Mouse (Mus musculus) left cerebral cortex, postnatal 4 days (tissue): ENCODE measurements around the gene Mrpl44. TPM values are rescaled to one million over a fixed set of nuclear protein-coding genes. Genes with fewer than 3 reads are reported as not detected.
A peak's percentile ranks its signal among the peaks of the same experiment; 100 is the strongest.

Experiments used
- DNase-seq: peaks from one replicate; pipeline ENCODE4 v3.0.0-alpha.2; 2022
- intact Hi-C: fragments of 180-260 bp; cut with DNase I; formaldehyde crosslinking; loops from one replicate; pipeline ENCODE4 v1.15.1; 2025
- total RNA-seq, 2 experiments: library from RNA; stranded (reverse); gene quantifications; 2 replicates each; pipeline ENCODE4 v1.2.3; 2021

The Mrpl44 gene
- total RNA-seq, 2 experiments from 2014 or later = 21.0 to 22.4 TPM

DNA sequence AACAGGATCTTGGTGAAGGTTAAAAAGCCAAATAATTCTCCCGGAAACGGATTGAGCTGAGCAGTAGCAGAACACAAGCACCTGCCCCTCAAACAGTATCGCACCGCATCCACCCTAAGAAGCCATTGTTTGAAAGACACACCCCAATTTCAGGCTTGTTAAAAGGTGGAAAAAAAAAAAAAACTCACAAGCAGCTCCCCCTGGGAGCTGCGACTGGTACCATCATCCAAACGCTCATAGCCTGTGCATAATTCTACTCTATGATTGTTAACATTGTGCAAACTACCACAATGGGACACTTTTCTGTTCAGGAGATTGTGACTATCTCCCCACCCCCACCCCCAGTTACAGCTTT is 13.9 kb upstream of the Mrpl44 start:
- intact Hi-C loops = no loop called here
- no peak for DNase-seq

DNA sequence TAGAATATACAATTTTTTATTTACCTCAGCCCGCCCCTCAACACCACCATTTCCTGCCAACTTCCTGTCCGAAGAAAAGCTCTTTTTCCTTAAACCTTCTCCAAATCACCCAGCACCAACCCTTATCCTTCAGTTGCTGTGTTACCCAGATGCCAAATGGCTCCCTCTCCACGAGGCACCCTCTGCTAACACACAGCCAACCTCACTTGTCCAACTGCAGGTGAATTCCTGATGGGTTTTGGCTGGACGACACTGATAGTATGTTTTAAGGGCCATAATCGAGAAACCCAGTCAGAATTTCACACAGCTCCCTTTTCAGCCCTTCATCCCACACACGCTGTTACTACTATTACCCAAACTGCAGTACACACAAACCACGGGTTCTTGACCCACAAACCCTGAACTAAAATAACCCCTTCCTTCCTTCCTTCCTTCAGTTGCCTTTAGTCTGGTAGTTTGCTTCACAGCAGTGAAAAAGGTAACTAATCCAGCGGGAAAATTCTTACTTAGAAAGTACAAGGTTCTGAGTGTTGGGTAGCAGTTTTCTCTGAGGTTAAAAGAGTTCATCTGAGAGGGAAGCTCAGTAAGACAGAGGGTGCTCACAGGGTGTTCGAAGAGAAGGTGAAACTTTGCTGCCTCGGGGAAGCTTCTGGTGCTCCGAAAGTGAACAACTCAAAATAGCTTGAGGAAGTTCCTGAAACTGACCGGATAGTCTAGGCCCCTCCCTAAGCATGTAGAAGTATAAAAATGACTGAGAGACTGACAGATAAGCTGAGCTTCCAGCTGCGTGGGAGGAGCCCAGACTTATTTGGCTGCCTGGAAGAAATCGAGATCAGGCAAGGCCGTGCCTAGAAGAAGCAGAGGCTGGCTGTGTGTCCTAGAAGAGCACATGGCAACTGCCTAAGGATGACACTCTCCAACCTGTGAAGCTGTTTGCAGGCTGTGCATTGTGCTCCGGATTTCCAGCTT is 13.3 kb upstream of the Mrpl44 start:
- intact Hi-C loops = no loop called here
- DNase-seq = no peak

DNA sequence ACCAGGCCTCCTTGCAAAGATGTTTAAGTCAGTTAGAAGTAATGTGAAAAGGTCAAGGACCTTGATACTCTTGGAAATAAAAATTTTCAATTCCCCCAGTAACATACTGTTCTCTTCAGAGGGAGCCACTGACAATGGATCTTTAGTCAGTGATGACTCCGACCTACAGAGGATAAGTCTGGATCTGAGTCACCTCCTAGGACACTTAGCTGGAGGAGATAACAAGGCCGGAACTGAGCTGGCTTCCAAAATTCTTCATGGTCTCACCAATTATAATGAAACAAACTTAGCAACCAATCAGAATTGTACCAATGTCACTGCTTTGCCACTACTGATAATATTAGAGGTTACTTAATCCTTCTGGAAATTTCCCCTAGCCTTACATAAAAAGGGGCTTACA is 11.8 kb upstream of the Mrpl44 start:
- no peak for DNase-seq
- intact Hi-C loops = no loop called here

DNA sequence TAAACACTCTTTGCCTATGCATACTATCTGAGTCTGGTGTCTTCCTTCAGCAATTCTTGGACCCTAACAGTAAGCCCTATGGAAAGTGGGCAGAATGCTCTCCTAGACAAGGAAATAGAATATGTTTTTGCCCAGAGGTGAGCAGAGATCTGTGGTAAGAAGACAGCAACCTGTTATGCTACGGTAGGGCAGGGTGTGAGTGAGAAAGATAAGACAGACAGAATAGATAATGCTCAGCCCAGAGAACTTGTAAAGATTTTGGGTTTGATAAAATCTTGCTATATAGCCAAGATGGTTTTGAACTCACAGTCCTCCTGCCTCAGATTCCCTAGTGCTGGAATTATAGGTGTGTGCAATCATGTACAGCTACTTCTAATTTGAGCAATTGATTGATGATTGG is 11.3 kb upstream of the Mrpl44 start:
- DNase-seq = no peak
- intact Hi-C loops = no loop called here

DNA sequence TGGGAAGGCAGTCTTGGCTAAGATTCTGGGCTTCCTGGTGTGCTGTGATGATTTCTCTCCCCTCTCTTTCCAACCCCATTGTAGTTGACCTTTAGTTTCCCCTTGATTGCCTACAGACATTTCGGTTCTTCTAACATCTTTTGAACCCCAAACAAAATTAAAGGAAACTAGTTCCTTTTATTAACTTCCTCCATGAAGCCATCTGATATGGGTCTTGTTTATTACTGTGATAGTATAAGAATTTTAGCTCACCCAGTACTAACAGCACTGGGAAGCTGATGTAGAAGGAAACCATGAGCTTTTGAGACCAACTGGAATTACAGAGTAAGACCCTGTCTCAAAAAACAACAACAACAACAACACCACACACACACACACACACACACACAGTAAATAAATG is 7.6 kb upstream of the Mrpl44 start:
- DNase-seq = no peak
- intact Hi-C loops = no loop called here

DNA sequence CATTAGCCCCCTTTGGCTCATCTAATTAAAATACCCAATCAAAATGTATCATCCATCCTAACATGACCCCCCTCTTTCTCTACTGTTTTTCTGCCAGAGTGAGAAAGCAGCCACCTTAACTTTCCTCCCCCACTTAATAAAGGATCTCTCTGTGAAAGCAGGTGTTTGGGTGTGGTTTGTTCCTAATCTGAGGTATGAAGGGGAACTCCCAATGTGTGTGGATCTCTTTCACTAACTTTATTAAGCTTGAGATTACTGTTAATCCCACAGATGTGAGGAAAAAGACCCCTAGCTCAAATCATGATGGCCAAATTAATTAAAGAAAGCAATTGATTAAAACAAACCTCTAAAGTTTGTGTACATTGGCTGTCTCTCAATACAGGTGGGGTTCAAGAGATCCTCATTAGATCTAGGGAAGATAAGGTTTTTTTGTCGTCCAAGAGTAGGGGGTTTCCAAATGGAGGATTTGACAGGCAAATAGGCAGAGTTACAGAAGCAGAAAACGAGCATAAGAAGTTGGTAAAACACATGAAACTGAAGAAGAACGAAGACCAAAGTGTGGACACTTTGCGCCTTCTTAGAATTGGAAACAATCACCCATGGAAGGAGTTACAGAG is 1.5 kb upstream of the Mrpl44 start:
- intact Hi-C loops = no loop called here
- no peak for DNase-seq

DNA sequence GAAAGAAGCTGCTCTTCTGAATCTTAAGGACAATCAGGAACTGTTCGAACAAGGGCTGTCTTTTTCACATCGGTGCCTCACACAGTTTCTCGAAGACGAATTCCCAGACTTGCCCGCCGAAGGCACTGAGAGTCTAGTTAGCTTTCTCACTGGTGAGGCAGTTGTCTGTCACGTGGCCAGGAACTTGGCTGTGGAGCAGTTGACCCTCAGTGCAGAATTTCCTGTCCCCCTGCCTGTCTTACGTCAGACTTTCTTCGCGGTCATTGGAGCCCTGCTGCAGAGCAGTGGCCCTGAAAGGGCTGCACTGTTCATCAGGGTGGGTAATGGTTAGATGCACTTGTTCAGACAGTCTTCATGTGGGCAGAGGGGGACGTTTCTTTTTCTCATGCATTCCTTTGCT is 2.2 kb downstream of the Mrpl44 start:
- intact Hi-C loops = no loop called here
- DNase-seq = no peak

DNA sequence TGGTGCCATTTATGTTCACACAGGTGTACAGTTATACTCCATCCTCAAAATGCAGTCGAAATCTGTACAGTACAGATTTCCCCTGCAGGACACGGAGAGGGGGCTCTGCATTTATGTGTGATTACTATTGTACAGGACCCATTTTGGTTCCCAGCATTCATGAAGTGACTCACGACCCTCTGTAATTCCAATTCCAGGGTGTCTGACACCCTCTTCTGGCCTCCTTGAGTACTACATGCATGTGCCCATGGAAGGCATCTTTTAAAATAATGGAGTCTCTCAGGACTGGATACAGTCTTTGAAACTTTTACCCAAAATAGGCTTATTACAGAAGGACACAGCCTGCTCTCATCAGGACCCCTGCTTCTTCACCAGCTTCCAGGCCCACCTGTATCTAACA is 6.6 kb downstream of the Mrpl44 start:
- DNase-seq = no peak
- intact Hi-C loops = no loop called here

DNA sequence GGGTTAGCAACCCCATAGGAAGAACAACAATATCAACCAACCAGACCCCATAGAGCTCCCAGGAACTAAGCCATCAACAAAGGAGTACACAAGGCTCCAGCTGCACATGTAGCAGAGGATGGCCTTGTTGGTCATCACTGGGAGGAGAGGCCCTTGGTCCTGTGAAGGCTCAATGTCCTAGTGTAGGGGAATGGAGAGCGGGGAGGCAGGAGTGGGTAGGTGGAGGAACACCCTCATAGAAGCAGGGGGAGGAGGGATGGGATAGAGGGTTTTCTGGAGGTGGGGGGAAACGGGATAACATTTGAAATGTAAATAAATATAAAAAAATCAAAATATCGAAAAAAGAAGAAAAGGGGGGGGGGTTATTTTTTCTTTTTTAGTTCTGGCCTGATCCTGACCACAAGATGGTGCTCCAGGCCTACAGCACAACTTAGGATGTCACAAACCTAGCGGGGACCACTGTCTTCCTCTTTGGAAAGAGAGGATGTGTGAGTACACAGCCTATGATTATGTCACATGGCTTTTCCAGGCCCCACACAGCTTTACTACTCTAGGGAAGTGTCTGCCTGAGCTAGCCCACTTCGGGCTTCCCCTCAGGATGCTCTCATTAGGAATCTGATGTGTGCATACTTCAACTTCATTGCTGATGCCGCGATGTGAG is 10.6 kb downstream of the Mrpl44 start:
- intact Hi-C loops = loop anchor here (2.0 to 5.0 kb wide), 3 partner anchors 321 to 726 kb away; no protein-coding TSS in a partner anchor
- peak; percentile 49 for DNase-seq

DNA sequence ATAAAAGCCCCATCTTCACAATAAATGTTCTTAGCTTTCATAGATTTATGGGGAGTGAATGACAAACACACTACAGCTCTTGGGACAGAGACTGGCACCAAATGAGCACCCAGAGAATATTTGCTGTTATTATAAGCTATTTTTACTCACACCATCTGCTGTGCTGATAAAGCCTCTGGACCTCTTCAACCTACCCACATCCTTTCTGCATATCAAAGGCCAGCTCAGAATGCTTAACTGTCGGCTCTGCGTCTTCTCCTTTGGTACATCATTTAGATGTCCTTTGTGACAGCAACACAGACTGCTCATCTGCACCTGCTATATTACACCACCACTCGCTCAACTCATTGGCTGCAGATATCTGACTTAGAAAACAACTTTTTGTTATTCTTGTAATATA is 21.3 kb downstream of the Mrpl44 start:
- DNase-seq = no peak
- intact Hi-C loops = no loop called here

DNA sequence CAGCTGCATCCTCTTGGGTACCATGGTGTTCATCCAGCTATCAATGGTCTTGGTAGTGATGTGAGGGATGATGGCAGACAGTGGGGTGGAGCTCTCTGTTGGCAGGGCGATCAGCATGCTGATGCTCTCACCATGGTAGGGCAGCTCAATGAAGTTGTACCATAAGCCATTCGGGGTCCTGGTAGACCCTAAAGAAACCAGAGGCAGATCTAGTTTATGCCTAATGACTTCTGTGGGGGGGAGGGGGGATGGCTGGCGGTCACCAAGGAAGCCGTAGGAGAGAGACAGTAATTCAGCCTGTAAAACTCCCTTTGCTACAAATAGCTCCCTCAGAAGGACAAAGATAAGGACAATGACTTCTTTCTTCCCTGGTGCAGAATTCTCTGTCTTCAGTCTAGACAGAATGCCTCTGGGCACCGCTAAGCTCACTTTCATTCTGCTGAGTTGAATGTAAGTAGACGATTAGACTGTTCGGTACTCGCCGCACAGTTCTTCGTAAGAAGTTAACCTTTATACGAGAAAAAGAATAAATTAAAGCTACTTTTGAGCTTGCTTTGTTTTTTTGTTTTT is 27.1 kb downstream of the Mrpl44 start:
- intact Hi-C loops = no loop called here

DNA sequence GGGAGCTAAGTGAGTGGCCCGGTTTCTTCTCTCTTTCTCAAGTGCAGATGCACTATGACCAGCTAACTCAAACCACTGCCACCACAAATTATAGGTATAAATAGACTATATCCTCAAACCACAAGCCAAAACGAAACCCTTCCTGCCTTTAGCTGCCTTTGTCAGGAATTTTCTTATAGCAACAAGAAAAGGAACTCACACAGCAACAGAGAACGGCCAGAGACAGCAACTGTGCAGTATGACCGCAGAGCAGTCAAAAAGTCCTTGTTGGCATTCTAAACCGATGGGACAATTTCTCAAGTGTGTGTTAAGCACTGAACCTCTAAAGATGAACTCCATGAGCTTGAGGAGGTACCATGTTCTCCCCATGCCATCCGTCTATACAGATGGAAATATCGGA is 27.8 kb downstream of the Mrpl44 start:
- no peak for DNase-seq
- intact Hi-C loops = no loop called here

More for the DNA sequence above, 27.1 kb downstream of the Mrpl44 start:
- DNase-seq = no peak

DNA sequence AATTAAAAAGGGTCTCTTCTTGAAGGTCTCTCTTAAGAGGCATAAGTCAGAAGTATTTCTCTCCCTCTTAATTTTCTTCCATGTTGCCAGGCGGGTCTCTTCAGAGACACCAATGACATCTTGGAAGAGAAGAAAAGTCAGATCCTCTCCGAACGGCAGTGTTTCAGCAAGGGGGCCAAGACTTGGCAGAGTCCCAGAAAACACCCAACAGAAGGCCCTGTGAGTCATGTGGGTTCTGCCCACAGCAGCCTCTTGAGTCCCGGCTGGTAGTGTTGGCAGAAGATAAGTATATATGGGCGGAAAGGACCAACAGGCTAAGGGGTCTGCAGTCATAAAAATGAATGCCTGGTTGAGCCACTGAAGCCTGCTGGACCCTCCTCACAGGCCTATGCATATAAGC is 31.0 kb downstream of the Mrpl44 start:
- DNase-seq = peak; percentile 71
- intact Hi-C loops = no loop called here

DNA sequence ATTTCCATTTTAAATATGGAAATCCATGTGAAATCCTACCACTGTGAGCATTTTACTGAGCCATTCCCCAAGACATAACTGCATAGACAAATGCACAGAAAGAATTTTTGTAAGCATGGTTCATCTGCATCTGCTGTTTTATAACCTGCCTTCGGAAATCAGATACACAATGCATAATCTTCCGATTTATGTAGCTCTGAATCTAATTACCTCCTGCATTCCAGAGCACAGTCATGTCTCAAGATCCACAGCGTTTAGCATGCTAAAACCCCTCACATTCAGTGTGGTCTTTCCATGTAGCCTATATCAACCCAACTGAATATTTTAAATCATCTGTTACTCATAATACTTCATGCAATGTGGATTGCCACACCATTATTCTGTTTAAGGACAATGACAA is 33.6 kb downstream of the Mrpl44 start:
- no peak for DNase-seq
- intact Hi-C loops = no loop called here

DNA sequence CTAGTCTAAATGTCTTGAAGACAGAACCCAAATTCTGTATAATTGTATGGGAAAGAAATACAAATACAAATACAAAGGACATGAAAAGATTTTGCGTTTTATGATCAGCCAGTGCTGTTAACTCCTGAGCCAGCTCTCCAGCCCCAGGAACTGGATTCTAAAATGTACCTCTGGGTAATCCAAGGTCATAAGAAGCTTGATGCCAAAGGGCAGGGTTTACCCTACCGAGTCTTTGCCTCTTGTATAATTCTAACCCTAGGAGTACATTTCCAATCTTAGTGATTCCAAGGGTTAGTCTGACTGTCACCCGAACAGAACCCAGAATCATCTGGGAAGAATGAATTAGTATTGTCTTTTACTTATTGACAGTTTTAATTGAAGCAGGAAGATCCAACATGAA is 39.6 kb downstream of the Mrpl44 start:
- DNase-seq = no peak
- intact Hi-C loops = no loop called here

DNA sequence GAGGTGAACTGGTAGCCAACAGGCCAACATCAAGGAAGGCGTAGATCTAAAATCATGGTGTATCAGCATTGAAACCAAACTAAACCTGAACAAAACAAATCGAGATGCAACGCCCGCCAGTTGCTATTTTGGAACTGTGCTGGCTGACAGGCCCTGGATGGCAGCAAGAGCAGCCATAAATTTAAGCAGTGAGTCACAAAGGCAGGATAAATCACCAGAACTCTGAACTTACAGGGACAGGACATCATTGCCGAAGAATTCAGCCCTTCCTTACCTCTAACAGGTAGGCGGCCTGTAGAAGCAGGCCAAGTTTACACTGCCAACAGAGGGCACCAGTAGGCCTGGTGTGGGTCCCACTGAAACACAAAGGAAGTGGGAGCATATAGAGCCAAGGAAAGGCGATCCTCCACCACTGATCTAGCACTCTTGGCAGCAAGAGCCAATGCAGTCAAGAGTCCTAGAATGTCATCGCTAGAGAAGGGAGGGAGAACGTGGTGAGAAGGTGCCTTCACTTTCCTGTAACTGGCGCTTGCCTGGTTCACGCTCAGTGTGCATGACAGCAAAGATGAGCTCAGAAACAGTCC is 43.6 kb downstream of the Mrpl44 start:
- DNase-seq = no peak

DNA sequence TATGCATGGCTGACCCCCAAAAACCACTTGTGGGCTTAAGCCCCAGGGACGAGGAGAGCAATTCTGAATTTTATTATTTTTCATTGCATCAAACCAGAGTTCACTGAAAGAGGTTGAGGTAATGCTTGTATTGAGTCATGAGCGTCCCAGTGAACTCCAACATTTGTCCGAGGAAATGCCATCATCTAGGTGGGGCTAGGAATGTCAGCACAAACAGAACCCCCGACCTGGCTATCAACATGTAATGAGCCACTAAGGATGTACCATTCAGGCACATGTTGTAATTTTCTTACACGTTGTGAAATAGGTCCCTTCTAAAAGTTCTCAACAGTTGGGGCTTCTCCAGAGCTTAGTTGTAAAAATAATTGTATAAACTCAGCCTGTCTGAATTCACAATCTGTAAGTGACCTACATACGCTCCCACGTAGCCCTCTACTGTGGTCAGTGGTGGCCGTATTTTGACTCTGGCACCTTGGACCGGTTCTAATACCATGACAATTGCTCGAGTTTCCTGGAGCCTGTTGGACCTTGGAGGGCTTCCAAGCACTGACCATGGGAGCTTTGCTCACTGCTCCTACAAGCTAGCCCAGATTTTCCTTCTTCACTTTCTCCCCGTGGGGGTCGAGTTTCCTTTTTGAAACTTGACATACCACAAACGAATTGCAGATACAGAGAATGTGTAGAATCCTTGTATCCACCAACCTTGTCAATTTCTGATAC is 47.1 kb downstream of the Mrpl44 start:
- peak; percentile 56 for DNase-seq
- intact Hi-C loops = no loop called here

More for the DNA sequence above, 43.6 kb downstream of the Mrpl44 start:
- intact Hi-C loops = no loop called here

DNA sequence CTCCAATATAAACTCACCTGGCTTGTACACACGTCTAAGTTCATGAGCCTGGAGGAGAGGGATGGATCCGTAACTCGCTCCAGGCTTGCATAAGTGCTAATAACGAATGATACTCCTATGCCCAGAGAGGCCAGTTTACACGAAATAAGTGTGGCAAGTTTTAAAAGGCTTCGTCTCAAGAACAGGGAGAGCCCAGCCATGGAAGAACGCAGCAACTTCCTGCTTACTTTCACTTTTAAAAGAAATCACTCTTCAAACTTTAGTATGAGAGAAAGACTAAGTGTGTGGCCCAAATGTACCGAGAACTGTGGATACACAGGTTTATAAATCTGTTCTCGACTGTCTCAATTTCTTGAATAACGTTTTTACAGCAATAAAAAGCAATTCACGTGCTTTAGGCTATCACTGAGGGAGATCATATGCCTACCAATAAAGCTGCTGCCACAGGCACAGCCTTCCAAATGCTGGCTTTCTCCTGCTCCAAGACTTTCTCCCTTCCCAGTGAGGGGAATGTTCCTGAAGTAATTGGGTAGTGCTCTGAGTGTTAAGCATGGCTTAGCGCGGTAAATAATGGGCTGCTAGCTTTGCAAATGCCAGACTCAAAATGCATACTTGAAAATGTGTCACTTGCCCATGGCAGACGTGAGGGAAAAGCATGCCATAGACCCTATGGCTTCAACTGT is 48.3 kb downstream of the Mrpl44 start:
- intact Hi-C loops = no loop called here

More for the DNA sequence above, 48.3 kb downstream of the Mrpl44 start:
- DNase-seq = no peak
